Mouse (Mus musculus) kidney, postnatal 14 days (tissue): ENCODE measurements around the gene Hoxa13.
A peak's percentile ranks its signal among the peaks of the same experiment; 100 is the strongest.

Experiments used
- DNase-seq: peaks from one replicate; pipeline ENCODE4 v3.0.0; 2022; ENCODE audit warnings: mixed read lengths

Gene Hoxa13

DNA sequence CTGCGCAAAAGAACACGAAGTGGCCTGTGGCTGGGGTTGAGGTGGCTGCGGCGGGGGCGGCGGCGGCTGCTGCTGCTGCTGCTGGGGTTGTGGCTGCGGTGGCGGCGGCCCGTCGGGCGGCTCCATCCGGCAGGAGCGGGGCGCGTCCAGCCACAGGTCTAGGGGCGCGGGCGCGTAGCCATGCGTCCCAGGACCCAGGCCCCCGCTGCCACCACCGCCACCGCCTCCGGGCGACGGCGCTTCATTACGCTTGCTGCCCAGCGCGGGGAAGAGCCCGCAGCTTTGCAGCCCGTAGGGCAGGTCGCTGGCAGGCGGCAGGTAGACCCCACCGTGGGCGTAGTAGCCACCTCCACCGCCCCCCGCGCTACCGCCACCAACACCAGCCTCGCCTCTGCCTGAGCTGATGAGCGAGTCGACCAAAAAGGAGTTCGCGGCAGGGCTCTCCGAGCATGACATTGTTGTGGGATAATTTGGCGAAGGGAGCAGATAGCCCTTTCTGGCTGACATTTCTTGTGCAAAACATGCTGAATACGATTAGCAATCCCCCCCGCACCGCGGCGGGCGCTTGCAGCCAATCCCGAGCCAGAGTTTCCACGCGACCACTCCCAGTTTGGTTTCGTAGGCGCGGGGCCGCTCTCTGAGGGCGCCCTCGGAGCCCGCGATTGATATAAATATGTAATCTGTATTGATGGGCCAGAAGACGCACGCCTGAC lies 26.1 kb downstream of the Hoxa13 start:
- DNase-seq, result peak; percentile 90

DNA sequence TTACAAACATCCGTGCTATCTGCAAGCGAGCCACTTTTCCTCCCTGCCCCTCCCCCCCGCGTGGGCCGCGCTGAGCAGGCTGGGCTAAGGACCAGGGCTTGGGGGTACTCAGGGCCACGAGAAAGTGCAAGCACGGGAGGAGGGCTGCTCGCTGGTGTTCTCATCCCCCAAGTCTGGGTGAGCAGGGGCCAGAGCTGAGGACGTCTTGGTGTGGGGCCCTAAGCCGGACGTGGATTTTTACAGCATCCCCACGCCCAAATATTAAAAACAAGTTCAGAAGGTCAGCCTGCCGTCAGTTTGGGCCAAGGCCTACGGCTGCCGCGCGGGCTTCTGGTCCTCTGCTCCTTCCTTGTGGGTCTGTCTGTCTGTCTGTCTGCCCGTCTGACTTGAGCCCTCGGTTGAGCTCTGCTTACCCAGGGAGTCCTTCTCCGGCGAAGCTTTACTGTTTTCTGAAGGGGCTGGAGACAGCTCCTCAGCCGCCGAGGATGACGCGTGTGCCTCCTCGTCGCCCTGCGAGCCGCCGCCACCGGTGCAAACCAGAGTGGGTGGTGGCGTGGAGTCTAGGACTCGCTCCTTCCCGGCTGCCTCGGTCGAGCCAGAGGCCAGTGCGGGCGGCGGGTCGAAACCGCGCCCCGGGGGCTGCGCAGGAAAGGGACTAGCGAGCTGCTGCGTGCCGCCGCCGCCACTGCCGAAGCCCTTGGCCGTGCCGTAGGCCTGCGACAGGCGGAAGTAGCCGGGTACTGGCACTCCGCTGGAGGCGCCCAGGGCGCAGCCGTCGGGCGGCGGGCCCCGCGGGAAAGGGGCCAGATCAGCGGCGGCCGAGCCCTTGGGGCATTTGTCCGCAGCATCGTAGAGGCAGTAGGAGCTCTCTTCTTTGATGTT lies 26.9 kb downstream of the Hoxa13 start:
- DNase-seq, result peak; percentile 94

DNA sequence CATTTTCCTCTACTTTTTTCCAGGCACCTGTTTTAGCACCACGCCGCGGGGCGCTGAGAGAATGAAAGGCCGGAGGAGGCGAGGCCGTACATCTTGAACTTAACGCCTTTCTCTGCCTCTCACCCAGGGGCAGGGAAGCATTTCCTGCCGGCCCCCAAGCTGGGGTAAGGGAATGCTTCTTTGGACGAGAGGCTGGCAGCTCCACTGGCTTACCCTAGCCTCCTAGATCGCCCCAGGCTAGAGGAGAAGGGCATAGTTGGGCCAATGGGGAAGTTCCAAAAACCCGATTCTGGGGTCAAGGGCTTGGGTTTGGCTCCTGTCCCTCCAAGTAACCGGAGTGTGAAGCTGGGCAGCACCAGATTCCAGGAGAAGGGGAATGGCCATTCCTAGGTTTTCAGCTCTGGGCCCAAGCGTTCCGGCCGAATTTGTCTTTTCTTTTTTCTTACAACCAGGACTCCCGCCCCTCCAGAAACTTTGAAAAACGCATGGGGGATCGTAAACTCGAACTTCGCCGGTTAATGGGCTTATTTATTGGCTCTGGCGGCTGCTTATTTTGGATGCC lies 27.6 kb downstream of the Hoxa13 start:
- no peak for DNase-seq

DNA sequence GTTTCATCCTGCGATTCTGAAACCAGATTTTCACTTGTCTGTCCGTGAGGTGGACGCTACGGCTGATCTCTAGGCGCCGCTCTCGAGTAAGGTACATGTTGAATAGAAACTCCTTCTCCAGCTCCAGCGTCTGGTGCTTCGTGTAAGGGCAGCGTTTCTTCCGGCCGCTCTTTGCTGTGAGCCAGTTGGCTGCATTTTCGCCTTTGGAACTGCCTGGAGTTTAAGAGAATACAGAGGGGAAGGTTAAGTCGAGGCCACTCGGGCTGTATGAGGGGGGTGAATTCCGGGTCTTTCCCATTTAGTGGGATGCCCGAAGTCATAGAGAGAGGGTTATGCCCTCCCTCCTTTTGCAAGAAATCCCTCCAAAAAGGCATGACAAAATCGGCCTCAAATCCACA lies 28.1 kb downstream of the Hoxa13 start:
- peak; percentile 80 for DNase-seq

DNA sequence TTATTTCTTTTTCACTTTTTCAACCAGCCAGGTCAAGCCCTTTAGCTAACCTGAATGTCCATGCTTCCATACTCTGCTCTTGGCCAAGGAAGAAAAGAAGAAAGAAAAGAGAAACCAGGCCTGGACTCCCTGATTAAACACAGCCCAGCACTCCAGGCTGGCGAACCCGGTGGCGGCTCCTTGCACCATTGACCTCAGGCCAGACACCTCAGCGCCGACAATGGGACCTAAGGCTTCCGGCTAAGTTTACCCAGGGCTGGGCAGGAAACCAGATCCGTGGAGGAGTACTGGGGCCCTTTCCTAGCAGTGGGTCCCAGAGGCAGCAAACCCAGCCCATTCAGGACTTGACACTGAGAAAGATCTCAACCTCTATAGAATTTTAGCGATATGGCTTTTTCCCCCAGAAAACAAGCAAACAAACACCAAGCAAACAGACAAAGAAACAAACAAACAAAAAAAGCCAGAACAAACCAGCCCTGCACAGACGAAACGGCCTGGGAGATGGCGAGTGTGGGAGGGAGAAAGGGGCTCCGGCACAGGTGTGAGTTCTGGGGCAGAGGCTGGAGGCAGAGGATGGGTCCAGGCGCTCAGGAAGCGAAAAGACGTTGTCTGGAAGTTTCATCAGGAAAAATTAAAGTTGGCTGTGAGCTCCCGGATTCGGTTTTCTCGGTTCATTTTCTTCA lies 28.7 kb downstream of the Hoxa13 start:
- peak; percentile 76 for DNase-seq

DNA sequence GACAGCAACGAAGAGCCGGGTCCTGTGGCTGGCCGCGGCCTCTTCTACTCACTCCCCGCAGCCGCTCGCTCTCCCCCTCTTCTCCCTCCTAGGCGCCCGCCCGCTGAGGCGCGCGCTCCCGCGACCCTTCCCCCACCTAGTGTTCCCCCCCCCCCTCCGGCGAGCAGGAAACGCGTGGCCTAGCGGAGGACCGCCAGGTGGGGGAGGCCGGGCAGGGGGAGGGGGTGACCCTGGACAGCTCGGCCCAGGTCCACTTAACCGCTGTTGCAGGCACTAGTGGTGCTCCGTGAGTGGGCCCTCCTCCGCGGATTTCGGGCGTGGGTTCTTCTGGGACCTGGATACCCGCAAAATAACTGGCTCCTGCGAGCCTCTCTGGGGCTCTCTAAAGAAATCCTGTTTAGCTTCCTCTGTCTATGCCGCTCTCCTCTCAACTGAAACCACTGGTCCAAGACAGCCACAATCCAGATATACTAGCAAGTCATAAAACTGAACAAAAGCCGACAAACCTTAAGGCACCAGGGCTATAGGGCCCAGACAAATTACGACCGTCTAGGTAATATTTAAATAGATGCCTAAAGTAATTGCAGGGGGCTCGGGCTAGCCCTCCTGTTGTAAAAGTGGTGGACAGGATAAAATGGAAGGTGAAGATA lies 30.0 kb downstream of the Hoxa13 start, which contains the start of gene Hoxa9:
Hoxa9 (minus strand) TSS at position 574 of the 650 bp plus-strand sequence.
- peak; percentile 85 for DNase-seq

DNA sequence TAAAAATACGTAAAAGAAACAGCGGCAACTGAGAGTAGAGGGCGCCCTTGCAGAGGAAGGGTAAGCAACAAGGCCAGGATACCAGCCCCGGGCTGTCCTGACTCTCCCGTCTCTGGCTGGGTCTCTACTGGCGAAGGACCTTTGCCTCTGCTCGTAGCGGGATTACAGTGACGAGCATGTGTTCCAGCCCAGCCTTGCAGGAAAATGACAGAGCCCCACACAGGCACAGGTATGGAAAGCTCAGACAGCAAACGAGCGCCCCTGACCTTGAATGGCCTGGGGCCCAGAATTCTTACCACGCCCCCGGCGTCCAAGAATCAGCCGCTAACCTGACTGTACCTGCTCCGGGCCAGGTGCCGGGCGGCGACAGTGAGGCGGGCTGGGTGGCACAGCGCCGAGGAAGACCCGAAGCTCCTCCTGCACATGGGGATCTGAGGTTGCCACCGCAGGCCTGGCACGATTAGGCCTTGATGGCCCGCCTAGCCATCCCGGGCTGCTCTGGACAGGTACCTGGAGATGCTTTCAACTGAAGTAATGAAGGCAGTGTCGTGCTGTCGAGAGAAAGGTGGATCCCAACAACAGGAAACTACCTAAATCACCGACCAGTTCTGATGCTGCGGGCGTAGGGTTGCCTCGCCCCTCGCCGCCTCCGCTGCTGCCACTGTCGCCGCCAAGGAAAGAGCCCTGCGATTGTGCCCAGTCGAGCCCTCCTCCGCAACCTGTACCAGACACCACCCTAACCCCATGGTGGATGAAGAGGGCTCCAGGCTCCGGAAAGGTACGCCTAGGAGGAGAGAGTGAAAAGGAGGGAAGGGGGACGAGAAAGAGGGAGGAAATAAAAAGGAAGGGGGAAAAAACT lies 30.9 kb downstream of the Hoxa13 start:
- peak; percentile 86 for DNase-seq

DNA sequence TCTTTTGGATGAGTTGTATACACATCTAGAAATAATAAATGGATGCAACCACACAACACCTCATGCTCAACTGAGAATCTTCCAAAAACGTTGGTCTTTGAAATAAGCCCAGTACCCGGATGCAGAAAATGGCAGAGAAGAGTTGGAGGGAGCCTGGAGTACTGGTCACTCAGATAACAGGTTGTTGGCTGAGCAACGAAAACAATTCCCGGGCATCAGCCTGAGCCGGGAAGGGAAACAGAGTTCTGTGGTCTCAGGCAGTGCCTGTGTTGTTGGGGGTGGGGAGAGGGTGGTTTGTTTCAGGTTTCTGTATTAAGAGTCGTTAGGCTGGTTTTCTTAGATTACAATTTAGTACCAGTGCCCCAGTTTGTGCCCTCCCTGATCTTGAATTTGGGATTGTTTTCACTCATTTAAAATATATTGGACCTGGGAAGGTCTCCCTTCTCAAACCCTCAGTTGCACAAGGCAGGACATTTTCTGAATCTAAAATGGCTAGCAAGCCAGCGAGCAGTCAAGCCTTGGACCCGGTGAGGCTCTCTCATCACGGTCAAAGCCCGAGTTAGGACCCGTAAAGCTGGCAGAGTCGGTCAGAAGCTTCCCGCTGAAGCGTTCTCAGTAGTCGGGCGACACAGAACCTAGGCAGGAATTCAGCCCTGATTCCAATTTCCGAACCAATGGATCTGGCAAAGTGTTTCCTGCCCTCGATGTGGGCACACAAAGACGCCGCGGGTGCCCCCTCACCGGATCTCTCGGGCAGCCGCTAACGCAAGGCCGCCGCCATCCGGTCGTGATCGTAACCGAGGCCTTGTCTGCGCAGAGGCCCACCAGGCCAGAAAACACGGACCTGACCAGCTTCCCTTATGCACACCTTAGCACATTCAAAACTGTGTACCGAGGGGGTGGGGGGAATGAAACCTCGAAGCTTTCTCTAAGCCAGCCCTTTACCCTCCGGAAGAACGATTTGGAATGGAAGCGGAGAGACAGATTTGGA lies 31.9 kb downstream of the Hoxa13 start:
- no peak for DNase-seq

DNA sequence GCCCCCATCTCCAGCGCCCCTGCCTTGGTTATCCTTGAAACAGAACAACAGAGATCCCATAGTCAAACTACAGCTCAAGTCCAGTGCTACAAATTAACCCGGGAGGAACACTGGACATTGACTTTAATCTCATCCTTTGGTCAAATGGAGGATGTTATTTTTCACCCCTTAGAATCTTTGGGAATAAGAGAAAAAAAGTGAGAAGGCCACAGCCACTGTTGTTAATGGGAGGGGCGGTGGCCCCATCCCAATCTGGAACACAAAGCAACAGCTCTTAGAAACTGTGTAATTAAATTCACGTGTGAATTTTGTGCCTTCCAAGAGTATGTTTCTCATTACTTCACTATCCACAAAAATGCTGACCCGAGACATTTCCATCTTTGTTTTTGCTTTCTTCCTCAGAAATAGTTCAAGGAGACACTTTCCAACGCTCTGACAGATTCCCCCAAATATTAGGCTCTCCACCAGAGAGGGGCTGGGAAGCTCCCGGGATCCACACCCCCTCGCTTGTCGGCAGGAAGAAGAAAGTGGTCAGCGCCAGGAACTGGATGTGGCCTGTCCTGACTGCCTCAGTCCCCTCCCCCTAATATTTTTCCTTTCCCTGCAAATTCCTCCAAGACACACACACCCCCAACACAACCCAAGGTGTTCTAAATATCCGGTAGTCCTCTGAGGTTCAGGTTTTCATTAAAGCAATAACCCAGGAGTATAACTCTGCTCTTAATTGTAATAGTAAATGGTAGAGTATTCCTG lies 33.0 kb downstream of the Hoxa13 start:
- peak; percentile 76 for DNase-seq

DNA sequence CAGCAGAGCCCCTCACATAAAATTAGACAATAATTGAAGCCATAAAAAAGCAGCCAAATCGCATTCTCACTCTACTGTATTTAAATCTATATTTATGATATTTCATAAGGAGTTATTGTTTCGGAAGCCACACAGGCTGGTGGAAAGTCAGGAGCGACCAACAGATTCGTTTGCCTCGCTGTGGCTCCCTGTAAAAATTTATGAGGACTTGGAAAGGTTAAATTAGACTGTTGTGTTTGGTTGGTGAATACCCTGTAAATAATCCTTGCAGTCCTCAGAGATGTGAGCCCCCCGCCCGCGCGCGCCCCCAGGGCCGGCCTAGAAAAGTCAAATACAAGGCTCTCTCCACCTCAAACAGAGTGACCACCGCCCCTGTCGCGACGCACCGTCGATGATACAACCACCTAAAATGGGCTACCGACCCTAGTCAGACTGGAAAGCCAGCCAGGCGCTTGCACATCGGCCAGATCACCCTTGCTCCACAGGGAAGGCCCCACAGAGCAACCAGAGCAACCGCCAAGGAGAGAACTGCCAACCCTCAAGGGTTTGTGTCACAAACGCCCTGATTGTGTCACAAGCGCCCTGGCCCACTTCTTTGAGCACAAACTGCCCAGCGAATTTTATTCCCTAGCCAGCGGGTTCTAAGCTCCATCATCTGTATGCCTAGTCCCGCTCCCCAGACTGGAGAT lies 34.0 kb downstream of the Hoxa13 start:
- no peak for DNase-seq

DNA sequence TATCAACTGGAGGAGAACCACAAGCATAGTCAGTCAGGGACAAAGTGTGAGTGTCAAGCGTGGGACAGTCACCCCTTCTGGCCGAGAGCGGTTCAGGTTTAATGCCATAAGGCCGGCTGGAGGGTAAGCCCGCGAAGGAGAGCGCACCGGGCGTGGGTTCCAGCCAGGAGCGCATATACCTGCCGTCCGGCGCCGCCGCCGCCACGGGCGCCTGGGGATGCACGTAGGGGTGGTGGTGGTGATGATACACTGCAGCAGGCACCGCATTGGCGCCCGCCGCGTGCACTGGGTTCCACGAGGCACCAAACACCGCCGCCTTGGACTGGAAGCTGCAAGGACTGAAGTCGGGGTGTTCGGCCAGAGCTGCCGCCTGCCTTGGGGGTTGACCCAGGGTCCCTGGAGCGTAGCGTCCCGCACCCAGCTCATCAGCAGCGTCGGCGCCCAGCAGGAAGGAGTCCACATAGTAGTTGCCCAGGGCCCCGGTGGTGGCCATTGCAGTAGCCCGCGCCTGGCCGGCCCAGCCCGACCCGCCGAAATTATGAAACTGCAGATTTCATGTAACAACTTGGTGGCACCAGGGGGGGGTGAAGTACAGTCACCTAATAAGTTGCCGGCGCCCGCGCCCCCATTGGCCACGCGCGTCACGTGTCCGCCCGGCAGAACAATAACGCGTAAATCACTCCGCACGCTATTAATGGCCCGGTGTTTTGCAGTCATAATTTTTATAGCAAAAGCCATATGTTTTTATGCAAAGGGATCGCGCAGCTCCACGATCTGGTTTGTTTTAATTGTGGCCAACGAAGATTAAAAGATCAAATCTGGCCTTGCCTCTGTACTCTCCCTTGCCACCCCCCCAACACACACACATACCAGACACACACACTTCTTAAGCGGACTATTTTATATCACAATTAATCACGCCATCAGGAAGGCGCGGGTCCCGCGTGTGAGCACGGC lies 34.8 kb downstream of the Hoxa13 start:
- peak; percentile 95 for DNase-seq

DNA sequence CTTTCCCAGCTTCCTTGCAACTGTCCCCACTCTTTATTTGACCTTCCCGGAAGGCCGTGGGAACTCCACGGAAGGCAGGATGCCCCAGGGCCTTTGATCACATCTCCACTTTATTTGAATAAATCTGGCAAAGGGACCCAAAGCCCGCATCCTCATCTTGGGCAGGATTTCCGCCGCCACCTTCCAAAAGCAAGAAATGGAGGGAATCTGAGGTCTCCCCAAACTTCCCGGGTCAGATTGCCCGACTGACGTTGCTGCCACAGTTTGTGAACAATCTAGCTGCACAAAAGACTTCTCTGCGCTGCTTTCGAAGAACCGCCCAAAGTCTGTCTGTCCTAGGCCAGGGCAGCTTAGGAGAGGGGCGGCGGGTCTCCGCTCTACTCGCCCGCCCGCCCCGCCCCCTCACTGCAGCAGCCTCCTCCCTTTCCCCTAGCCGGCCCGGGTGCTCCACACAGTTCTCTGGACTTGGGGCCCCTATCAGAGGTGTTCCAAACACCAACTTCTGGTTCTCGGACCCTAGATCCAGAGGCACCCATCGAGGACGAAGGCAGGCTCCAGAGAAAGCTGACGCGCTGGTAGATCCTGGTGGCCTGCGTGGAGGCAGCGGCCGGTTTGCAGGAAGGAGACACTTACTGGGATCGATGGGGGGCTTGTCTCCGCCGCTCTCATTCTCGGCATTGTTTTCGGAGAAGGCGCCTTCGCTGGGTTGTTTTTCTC lies 35.6 kb downstream of the Hoxa13 start:
- DNase-seq, result no peak

DNA sequence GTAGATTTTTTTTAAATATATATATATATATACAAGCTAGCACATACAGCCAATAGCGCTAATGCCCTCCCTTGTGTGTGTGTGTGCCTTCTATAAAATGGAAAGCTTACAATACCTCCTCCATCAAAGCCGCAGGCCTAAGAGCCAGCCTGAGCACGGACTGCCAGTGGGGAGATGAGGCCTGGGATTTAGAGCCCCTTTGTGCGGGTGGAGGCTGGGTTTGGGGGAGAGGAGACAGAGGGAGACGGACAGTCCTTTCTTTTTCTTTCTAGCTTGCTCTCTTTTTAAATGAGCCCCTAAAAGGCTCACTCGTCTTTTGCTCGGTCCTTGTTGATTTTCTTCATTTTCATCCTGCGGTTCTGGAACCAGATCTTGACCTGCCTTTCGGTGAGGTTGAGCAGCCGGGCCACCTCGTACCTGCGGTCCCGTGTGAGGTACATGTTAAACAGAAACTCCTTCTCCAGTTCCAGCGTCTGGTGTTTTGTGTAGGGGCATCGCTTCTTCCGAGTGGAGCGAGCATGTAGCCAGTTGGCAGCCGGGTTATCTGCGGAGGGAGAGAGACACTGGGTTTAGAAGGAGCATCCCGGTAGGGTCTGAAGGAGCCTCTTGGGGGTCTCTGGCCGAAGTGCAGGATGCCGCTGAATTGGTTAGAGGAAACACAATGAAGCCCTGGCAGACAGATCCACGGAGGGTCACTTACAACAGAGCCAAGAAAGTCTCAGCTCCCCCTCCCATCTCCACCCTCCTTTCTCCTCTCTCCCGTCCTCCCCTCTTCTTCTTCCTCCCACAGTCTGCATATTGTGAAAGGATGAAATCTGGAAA lies 36.5 kb downstream of the Hoxa13 start:
- no peak for DNase-seq

DNA sequence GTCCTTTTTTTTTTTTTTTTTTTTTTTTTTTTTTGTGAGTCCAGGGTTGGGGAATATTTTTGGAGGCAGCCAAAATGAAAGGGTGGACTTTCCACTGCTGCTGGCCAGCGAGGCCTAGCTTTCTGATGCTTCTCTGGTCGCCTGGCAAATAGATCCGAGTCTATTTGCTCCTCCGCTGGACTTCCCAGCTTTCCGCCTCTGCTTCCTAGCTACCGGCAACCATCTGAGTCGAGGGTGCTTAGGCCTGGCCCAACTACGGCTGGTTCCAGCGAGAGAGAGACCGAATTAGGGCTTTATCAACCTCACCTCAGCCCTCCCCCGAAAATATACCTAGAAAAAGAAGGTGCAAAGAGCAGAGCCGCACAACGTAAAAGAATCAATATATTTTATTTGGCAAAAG lies 38.0 kb downstream of the Hoxa13 start:
- DNase-seq, result peak; percentile 46

DNA sequence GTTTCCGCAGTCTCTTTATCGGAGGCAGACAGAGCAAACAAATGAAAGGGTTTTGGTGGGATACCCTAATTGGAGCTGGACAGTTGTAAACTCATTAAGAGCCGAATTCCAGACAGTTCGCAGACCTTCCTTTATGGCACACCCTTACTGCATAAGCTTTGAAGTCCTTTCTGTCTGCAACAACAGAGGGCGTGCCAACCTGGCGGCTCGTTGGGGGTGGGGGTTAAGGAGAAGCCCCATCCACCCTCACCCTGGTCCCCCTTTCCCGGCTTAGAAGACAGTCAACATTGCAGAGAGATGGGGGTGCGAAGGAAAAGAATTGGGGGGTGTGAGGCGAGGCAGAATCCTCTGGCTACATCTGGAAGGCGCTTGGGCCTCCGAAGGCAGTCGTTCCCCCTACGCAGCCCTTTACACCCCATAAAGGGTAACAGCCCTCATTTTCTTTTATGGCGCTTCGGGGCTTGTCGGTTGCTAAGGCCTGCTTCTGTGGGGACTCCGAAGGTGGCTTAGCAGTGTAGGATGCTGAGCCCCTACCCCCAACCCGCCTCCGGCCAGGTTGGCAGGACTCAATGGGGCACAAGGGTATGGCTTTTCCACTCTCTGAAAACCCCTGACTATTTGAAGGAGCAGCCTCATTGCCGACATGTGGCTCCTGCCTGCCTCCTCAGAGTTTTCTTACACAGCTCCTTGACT lies 38.5 kb downstream of the Hoxa13 start:
- DNase-seq, result no peak
